Mouse (Mus musculus) megakaryocyte, embryonic 14.5 days (primary cell): Measurements from ENCODE around the gene Rad51b.

Experiments
- FLI1 ChIP-seq: IDR thresholded peaks from 2 replicates; pipeline ENCODE4 v1.6.1; 2012; ENCODE audit warnings: low read length, inconsistent platforms, mixed read lengths
- GATA1 ChIP-seq: IDR thresholded peaks from 3 replicates; pipeline ENCODE4 v1.6.1; 2012; ENCODE audit warnings: mixed read lengths, low read length, inconsistent platforms, borderline replicate concordance

DNA sequence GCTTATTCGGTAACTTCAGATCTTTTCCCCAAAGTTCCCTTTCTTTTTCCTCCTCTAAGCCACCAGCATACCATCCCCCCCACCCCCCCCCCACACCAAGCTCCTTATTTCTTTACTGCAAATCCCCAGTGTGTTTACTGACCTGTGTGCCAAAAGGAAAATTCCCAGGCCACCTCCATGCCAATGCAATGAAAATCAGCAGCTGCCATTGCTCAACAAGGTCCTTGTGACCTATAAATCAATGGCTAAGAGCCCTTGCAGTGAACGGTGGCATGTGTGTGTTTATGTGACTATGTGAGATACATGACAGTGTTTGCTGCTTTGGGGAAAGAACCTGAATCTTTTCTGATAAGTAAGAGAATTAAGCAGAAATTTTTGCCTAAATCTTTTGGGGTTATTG lies 301.8 kb downstream of the Rad51b start:
- TF ChIP-seq GATA1 (no peak), FLI1 (no peak)
